Mouse (Mus musculus) small intestine, adult 2 months (tissue): ENCODE measurements around the gene Tnn.

Experiments used
- CTCF ChIP-seq: fragments of 200-500 bp; IDR thresholded peaks from 2 replicates; pipeline ENCODE4 v1.5.1; 2012; ENCODE audit warnings: low read depth, mild to moderate bottlenecking, control low read depth, inconsistent platforms, low read length, moderate library complexity, mixed read lengths; ENCODE audit not compliant: insufficient replicate concordance, insufficient read length; ENCODE audit errors: extremely low read depth
- POLR2A ChIP-seq: fragments of 200-500 bp; IDR thresholded peaks from 2 replicates; pipeline ENCODE4 v1.6.1; 2012; ENCODE audit warnings: low read depth, mild to moderate bottlenecking, control low read depth, inconsistent platforms, low read length, moderate library complexity

- no peak for TF ChIP-seq CTCF
- no peak for TF ChIP-seq POLR2A
These were observed 17.0 kb downstream of the Tnn start for GRCm38 (mm10) chr1:160136362-160136890.
